Mouse (Mus musculus): Measurements from ENCODE around the gene Kcnn3. TPM values are rescaled to one million over a fixed set of nuclear protein-coding genes. Genes with fewer than 3 reads are reported as not detected.

Kcnn3 gene
- polyA plus RNA-seq, 1 experiment, result 1.3 TPM

- Histone ChIP-seq H3K4me3 (ENCODE audit: insufficient read depth, low read depth, low read length) (no peak overlapping the region), H3K36me3 (ENCODE audit: control insufficient read depth, insufficient read depth, low read length) (no peaks in the 10 kb centered on the region), H3K27me3 (replicated peaks; ENCODE audit: control insufficient read depth, insufficient read depth, low read length) (no peaks in the 10 kb centered on the region), H3K27ac (ENCODE audit: insufficient read depth, low read depth, low read length) (no peak overlapping the region), H3K4me1 (ENCODE audit: control insufficient read depth, insufficient read depth, low read length) (no peaks in the 10 kb centered on the region)
- DNase-seq, result no peak
- 95% methylated on average over 5 of the region's 5 CpGs for WGBS
- TF ChIP-seq CTCF (conservative IDR thresholded peaks at IDR 0.05; ENCODE audit: insufficient read depth, insufficient read length, low read depth, low read length) (0 out of 2 replicates have a peak, but pooled peaks have one; percentile 1), POLR2A (IDR thresholded peaks at IDR 0.05; ENCODE audit: low read depth, low read length) (no peak)
These were observed 3.6 kb upstream of the Kcnn3 start for GRCm38 (mm10) chr3:89516321-89516720.

GRCm38 (mm10) chr3:89520618-89521502 is 896 bp downstream of the Kcnn3 start:
- peak; percentile 40 for DNase-seq
- Histone ChIP-seq H3K27me3 (replicated peaks; ENCODE audit: control insufficient read depth, insufficient read depth, low read length) (no peaks in the 10 kb centered on the region), H3K4me1 (ENCODE audit: control insufficient read depth, insufficient read depth, low read length) (no peaks in the 10 kb centered on the region), H3K36me3 (ENCODE audit: control insufficient read depth, insufficient read depth, low read length) (no peaks in the 10 kb centered on the region), H3K4me3 (ENCODE audit: insufficient read depth, low read depth, low read length) (peak overlapping the region; percentile 10), H3K27ac (ENCODE audit: insufficient read depth, low read depth, low read length) (no peak overlapping the region)
- TF ChIP-seq CTCF (conservative IDR thresholded peaks at IDR 0.05; ENCODE audit: insufficient read depth, insufficient read length, low read depth, low read length) (no peak), POLR2A (IDR thresholded peaks at IDR 0.05; ENCODE audit: low read depth, low read length) (no peak)
- WGBS, result 5% methylated on average over 25 of the region's 25 CpGs

- TF ChIP-seq CTCF (conservative IDR thresholded peaks at IDR 0.05; ENCODE audit: insufficient read depth, insufficient read length, low read depth, low read length), result no peak
- no peak for TF ChIP-seq POLR2A (IDR thresholded peaks at IDR 0.05; ENCODE audit: low read depth, low read length)
- WGBS, result 2% methylated on average over 7 of the region's 7 CpGs
- no peak overlapping the region for H3K27ac ChIP-seq (ENCODE audit: insufficient read depth, low read depth, low read length)
- peak overlapping the region; percentile 17; the same call in 1 of the 2 replicates for H3K4me3 ChIP-seq (ENCODE audit: insufficient read depth, low read depth, low read length)
- no peak for DNase-seq
- no peaks in the 10 kb centered on the region for H3K36me3 ChIP-seq (ENCODE audit: control insufficient read depth, insufficient read depth, low read length)
- no peaks in the 10 kb centered on the region for H3K4me1 ChIP-seq (ENCODE audit: control insufficient read depth, insufficient read depth, low read length)
- H3K27me3 ChIP-seq (replicated peaks; ENCODE audit: control insufficient read depth, insufficient read depth, low read length), result no peaks in the 10 kb centered on the region
These were observed 1.5 kb downstream of the Kcnn3 start for GRCm38 (mm10) chr3:89521503-89521854.

- WGBS, result 31% methylated on average over 6 of the region's 6 CpGs
- no peak for DNase-seq
- Histone ChIP-seq H3K4me3 (ENCODE audit: insufficient read depth, low read depth, low read length) (no peak overlapping the region), H3K4me1 (ENCODE audit: control insufficient read depth, insufficient read depth, low read length) (no peaks in the 10 kb centered on the region), H3K27me3 (replicated peaks; ENCODE audit: control insufficient read depth, insufficient read depth, low read length) (no peaks in the 10 kb centered on the region), H3K27ac (ENCODE audit: insufficient read depth, low read depth, low read length) (no peak overlapping the region), H3K36me3 (ENCODE audit: control insufficient read depth, insufficient read depth, low read length) (no peaks in the 10 kb centered on the region)
- TF ChIP-seq CTCF (conservative IDR thresholded peaks at IDR 0.05; ENCODE audit: insufficient read depth, insufficient read length, low read depth, low read length) (no peak), POLR2A (IDR thresholded peaks at IDR 0.05; ENCODE audit: low read depth, low read length) (no peak)
These were observed 2.6 kb downstream of the Kcnn3 start for GRCm38 (mm10) chr3:89522450-89523128.

- DNase-seq, result no peak
- Histone ChIP-seq H3K27ac (ENCODE audit: insufficient read depth, low read depth, low read length) (no peak overlapping the region), H3K4me3 (ENCODE audit: insufficient read depth, low read depth, low read length) (no peak overlapping the region), H3K36me3 (ENCODE audit: control insufficient read depth, insufficient read depth, low read length) (no peaks in the 10 kb centered on the region), H3K27me3 (replicated peaks; ENCODE audit: control insufficient read depth, insufficient read depth, low read length) (no peaks in the 10 kb centered on the region), H3K4me1 (ENCODE audit: control insufficient read depth, insufficient read depth, low read length) (no peaks in the 10 kb centered on the region)
- 71% methylated on average over 17 of the region's 17 CpGs for WGBS
- TF ChIP-seq POLR2A (IDR thresholded peaks at IDR 0.05; ENCODE audit: low read depth, low read length) (no peak), CTCF (conservative IDR thresholded peaks at IDR 0.05; ENCODE audit: insufficient read depth, insufficient read length, low read depth, low read length) (no peak)
These were observed 6.5 kb downstream of the Kcnn3 start for GRCm38 (mm10) chr3:89526298-89527090.

- H3K4me1 ChIP-seq (ENCODE audit: control insufficient read depth, insufficient read depth, low read length), result no peaks in the 10 kb centered on the region
- no peak overlapping the region for H3K4me3 ChIP-seq (ENCODE audit: insufficient read depth, low read depth, low read length)
- DNase-seq, result no peak
- 79% methylated on average over 3 of the region's 3 CpGs for WGBS
- H3K36me3 ChIP-seq (ENCODE audit: control insufficient read depth, insufficient read depth, low read length), result no peaks in the 10 kb centered on the region
- TF ChIP-seq CTCF (conservative IDR thresholded peaks at IDR 0.05; ENCODE audit: insufficient read depth, insufficient read length, low read depth, low read length) (peak; percentile 41), POLR2A (IDR thresholded peaks at IDR 0.05; ENCODE audit: low read depth, low read length) (no peak)
- no peaks in the 10 kb centered on the region for H3K27me3 ChIP-seq (replicated peaks; ENCODE audit: control insufficient read depth, insufficient read depth, low read length)
- H3K27ac ChIP-seq (ENCODE audit: insufficient read depth, low read depth, low read length), result no peak overlapping the region
These were observed 9.8 kb downstream of the Kcnn3 start for GRCm38 (mm10) chr3:89529796-89530195.

Data from kidney, adult 2 months (tissue).